Mouse (Mus musculus) stomach, embryonic 14.5 days (tissue): ENCODE measurements around the gene Clasrp. TPM values are rescaled to one million over a fixed set of nuclear protein-coding genes. Genes with fewer than 3 reads are reported as not detected.

Experiments
- ATAC-seq: fragments of 200-750 bp; cut with Nextera tagmentation; 2 replicates; pipeline ENCODE4 v1.8.0; 2017; ENCODE audit warnings: low read depth, moderate TSS enrichment; ENCODE audit not compliant: insufficient number of reproducible peaks, insufficient read depth, low FRiP score
- H3K27ac ChIP-seq: fragments of 300-500 bp; sonication (generic); 2 replicates; pipeline ENCODE4 v1.5.1; 2014; ENCODE audit warnings: mild to moderate bottlenecking, low read length, moderate library complexity, mixed read lengths
- H3K27me3 ChIP-seq: fragments of 300-500 bp; sonication (generic); 2 replicates; pipeline ENCODE4 v1.6.1; 2014; ENCODE audit warnings: low read length, control low read depth, mixed read lengths; ENCODE audit not compliant: control insufficient read depth, insufficient read depth
- H3K36me3 ChIP-seq: fragments of 300-500 bp; sonication (generic); 2 replicates; pipeline ENCODE4 v1.6.1; 2014; ENCODE audit warnings: mild to moderate bottlenecking, control low read depth, low read length, moderate library complexity, mixed read lengths; ENCODE audit not compliant: control insufficient read depth, insufficient read depth
- H3K4me1 ChIP-seq: fragments of 300-500 bp; sonication (generic); 2 replicates; pipeline ENCODE4 v1.6.1; 2014; ENCODE audit warnings: low read length, control low read depth, mixed read lengths; ENCODE audit not compliant: control insufficient read depth, insufficient read depth
- H3K4me2 ChIP-seq: fragments of 300-500 bp; sonication (generic); replicated peaks from 2 replicates; pipeline ENCODE4 v1.6.1; 2014; ENCODE audit warnings: low read depth, low read length, control low read depth
- H3K4me3 ChIP-seq: fragments of 300-500 bp; sonication (generic); 2 replicates; pipeline ENCODE4 v1.5.1; 2014; ENCODE audit warnings: low read depth, low read length, control low read depth
- H3K9ac ChIP-seq: fragments of 300-500 bp; sonication (generic); replicated peaks from 2 replicates; pipeline ENCODE4 v1.6.1; 2014; ENCODE audit warnings: low read depth, mild to moderate bottlenecking, control low read depth, low read length, moderate library complexity, mixed read lengths
- H3K9me3 ChIP-seq: fragments of 300-500 bp; sonication (generic); 2 replicates; pipeline ENCODE4 v1.6.1; 2016; ENCODE audit warnings: low read depth, low read length, control low read depth; ENCODE audit not compliant: control insufficient read depth
- WGBS: fragments of 180-500 bp; shearing (Covaris S2); extraction: QIAGEN DNeasy Blood & Tissue Kit; methylation state at CpG from one replicate; pipeline ENCODE4 v1.1.7; 2014; 5-methylcytosine and 5-hydroxymethylcytosine counted together
- polyA plus RNA-seq: library from polyadenylated mRNA; unstranded; fragments of >200 nt; fragmentation: Nextera tagmentation; extraction: Ambion mirVana; gene quantifications from 2 replicates; pipeline ENCODE4 v1.2.1, GENCODE M21; 2014

Gene Clasrp
- polyA plus RNA-seq: 38.6 and 44.8 TPM in 2 replicates

GRCm38 (mm10) chr7:19603849-19604605, at the start of gene Clasrp:
Clasrp (minus strand) TSS chr7:19604486.
- peak within 1 kb of the TSS; percentile 75 for H3K9ac ChIP-seq
- peak within 1 kb of the TSS; percentile 67 for H3K4me3 ChIP-seq
- ATAC-seq: peak; percentile 94
- H3K9me3 ChIP-seq: no peaks in the 10 kb centered on the region
- 1% methylated on average over 57 of the region's 57 CpGs for WGBS
- H3K4me2 ChIP-seq: peak within 1 kb of the TSS; percentile 73
- H3K27me3 ChIP-seq: no peaks in the 10 kb centered on the region
- peak within 1 kb of the TSS; percentile 35; the same call in 1 of the 2 replicates for H3K27ac ChIP-seq
- peaks cover 13% of the 10 kb centered on the region for H3K4me1 ChIP-seq
- peaks cover 25% of the 10 kb centered on the region for H3K36me3 ChIP-seq

- no peak for ATAC-seq
- Histone ChIP-seq H3K4me2 (no peak overlapping the region), H3K27me3 (no peaks in the 10 kb centered on the region), H3K4me3 (no peak overlapping the region), H3K4me1 (no peaks in the 10 kb centered on the region), H3K9me3 (no peaks in the 10 kb centered on the region), H3K9ac (no peak overlapping the region), H3K27ac (no peak overlapping the region), H3K36me3 (peaks cover 49% of the 10 kb centered on the region)
- 95% methylated on average over 2 of the region's 2 CpGs for WGBS
These were observed 48.3 kb upstream of the Clasrp start for GRCm38 (mm10) chr7:19652614-19653013.

GRCm38 (mm10) chr7:19651063-19651786, 46.9 kb upstream of the Clasrp start:
- H3K36me3 ChIP-seq: peaks cover 58% of the 10 kb centered on the region

GRCm38 (mm10) chr7:19641223-19641622, 36.9 kb upstream of the Clasrp start:
- H3K27me3 ChIP-seq: no peaks in the 10 kb centered on the region
- no peaks in the 10 kb centered on the region for H3K4me1 ChIP-seq
- ATAC-seq: no peak
- no peaks in the 10 kb centered on the region for H3K9me3 ChIP-seq
- 94% methylated on average over 4 of the region's 4 CpGs for WGBS
- no peak overlapping the region for H3K4me2 ChIP-seq
- peaks cover 77% of the 10 kb centered on the region for H3K36me3 ChIP-seq
- no peak overlapping the region for H3K9ac ChIP-seq
- H3K4me3 ChIP-seq: no peak overlapping the region
- no peak overlapping the region for H3K27ac ChIP-seq

More at GRCm38 (mm10) chr7:19651063-19651786, 46.9 kb upstream of the Clasrp start:
- no peak overlapping the region for H3K27ac ChIP-seq
- no peaks in the 10 kb centered on the region for H3K9me3 ChIP-seq
- H3K4me1 ChIP-seq: no peaks in the 10 kb centered on the region
- H3K4me3 ChIP-seq: no peak overlapping the region
- H3K9ac ChIP-seq: no peak overlapping the region
- no peak for ATAC-seq
- no peak overlapping the region for H3K4me2 ChIP-seq
- no peaks in the 10 kb centered on the region for H3K27me3 ChIP-seq
- 88% methylated on average over 6 of the region's 6 CpGs for WGBS

GRCm38 (mm10) chr7:19635074-19635827, 31.0 kb upstream of the Clasrp start:
- no peak for ATAC-seq
- Histone ChIP-seq H3K27me3 (no peaks in the 10 kb centered on the region), H3K9me3 (no peaks in the 10 kb centered on the region), H3K9ac (no peak overlapping the region), H3K4me3 (no peak overlapping the region), H3K27ac (no peak overlapping the region), H3K4me1 (no peaks in the 10 kb centered on the region), H3K4me2 (no peak overlapping the region), H3K36me3 (peaks cover 65% of the 10 kb centered on the region)
- WGBS: 87% methylated on average over 11 of the region's 11 CpGs

GRCm38 (mm10) chr7:19634591-19634990, 30.3 kb upstream of the Clasrp start:
- no peak for ATAC-seq
- H3K27ac ChIP-seq: no peak overlapping the region
- 95% methylated on average over 2 of the region's 2 CpGs for WGBS
- H3K4me3 ChIP-seq: no peak overlapping the region
- H3K4me1 ChIP-seq: 0 out of 2 replicates have a peak, but pooled peaks cover 3% of the 10 kb centered on the region
- no peaks in the 10 kb centered on the region for H3K27me3 ChIP-seq
- no peaks in the 10 kb centered on the region for H3K9me3 ChIP-seq
- H3K9ac ChIP-seq: no peak overlapping the region
- H3K4me2 ChIP-seq: no peak overlapping the region
- H3K36me3 ChIP-seq: peaks cover 65% of the 10 kb centered on the region

GRCm38 (mm10) chr7:19633855-19634254, 29.6 kb upstream of the Clasrp start:
- 93% methylated on average over 15 of the region's 15 CpGs for WGBS
- ATAC-seq: no peak
- no peaks in the 10 kb centered on the region for H3K9me3 ChIP-seq

GRCm38 (mm10) chr7:19633197-19633596, 28.9 kb upstream of the Clasrp start:
- no peak for ATAC-seq
- Histone ChIP-seq H3K27me3 (no peaks in the 10 kb centered on the region), H3K27ac (no peak overlapping the region), H3K36me3 (peaks cover 55% of the 10 kb centered on the region), H3K4me3 (no peak overlapping the region), H3K4me2 (no peak overlapping the region), H3K9ac (no peak overlapping the region), H3K4me1 (0 out of 2 replicates have a peak, but pooled peaks cover 4% of the 10 kb centered on the region), H3K9me3 (no peaks in the 10 kb centered on the region)
- 94% methylated on average over 15 of the region's 17 CpGs for WGBS

More at GRCm38 (mm10) chr7:19633855-19634254, 29.6 kb upstream of the Clasrp start:
- Histone ChIP-seq H3K4me2 (no peak overlapping the region), H3K9ac (no peak overlapping the region), H3K27me3 (no peaks in the 10 kb centered on the region), H3K4me3 (no peak overlapping the region), H3K4me1 (0 out of 2 replicates have a peak, but pooled peaks cover 4% of the 10 kb centered on the region), H3K36me3 (peaks cover 62% of the 10 kb centered on the region), H3K27ac (no peak overlapping the region)
